Mouse (Mus musculus): ENCODE data around the gene Srgap3. TPM values are rescaled to one million over a fixed set of nuclear protein-coding genes. Genes with fewer than 3 reads are reported as not detected.

Srgap3 gene
- total RNA-seq, 1 experiment from 2014 or later: 0.12 TPM

DNA sequence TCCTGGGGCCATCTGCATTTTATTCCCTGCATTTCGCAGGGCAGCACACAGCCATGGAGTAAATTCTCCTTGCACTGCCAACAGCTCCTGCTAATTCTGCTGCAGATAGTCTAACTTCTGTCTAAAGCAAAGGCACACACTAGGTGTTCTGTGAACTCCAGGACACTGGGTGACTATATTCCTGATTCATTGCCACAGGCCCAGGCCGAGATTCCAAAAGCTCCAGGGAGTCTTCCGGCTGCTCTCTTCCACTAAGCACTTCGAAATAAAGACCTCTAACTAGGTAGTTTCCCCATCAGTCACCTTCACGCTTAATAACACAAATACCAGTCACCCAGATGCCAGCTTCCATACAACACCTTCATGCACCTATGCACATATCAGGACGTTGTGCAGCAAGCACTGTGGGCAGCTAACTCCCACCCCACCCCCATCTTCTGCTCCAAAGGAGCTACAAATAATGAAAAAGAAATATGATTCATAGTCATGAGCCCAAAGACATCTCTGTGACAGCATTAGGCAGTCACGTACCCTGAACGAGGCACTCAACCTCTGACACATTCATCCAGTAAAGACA lies 26.4 kb downstream of the Srgap3 start:
- no peak for ATAC-seq (ENCODE audit: extremely low read depth, insufficient number of reproducible peaks, low FRiP score, poor library complexity, severe bottlenecking)

DNA sequence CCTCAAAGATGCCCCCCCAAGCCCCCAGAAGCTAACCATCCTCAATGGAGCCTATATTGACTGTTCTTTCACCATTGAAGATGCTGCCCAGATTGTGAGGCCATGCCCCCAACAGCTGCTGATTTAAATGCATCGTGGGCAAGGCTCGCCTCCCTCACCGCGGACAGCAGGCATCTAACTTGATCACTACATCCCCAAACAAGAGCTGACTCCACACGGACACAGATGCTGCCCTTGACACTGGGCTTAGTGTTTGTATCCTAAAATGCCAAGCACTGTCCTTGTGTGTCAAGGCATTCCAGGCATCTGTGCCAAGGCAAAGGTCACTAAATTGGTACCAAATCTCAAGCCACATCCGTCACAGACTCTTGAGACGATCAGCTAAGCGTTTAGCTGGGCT lies 29.3 kb downstream of the Srgap3 start:
- ATAC-seq (ENCODE audit: extremely low read depth, insufficient number of reproducible peaks, low FRiP score, poor library complexity, severe bottlenecking): no peak

GRCm38 (mm10) chr6:112916243-112916642 lies 30.8 kb downstream of the Srgap3 start:
- ATAC-seq (ENCODE audit: extremely low read depth, insufficient number of reproducible peaks, low FRiP score, poor library complexity, severe bottlenecking): no peak

DNA sequence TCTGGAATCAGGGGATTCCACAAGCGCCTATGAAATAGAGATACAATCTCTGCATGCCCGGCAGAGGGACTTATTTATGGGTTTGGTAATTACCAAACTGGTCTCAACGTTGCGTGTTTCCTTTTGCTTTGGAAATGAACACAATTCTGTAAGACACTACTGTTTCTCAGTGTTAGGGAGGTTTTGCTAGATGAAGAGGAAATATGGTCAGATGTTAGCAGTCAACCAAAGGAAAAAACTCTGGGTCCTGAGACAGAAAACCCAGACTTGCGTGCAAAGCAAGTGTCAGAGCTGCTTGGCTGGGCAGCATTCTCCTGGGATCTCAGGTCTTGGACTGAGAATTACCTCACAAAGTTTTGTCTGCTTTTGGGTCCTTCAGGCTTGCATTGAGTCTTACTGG lies 34.5 kb downstream of the Srgap3 start:
- no peak for ATAC-seq (ENCODE audit: extremely low read depth, insufficient number of reproducible peaks, low FRiP score, poor library complexity, severe bottlenecking)

GRCm38 (mm10) chr6:112909711-112910110 lies 37.4 kb downstream of the Srgap3 start:
- no peak for ATAC-seq (ENCODE audit: extremely low read depth, insufficient number of reproducible peaks, low FRiP score, poor library complexity, severe bottlenecking)

DNA sequence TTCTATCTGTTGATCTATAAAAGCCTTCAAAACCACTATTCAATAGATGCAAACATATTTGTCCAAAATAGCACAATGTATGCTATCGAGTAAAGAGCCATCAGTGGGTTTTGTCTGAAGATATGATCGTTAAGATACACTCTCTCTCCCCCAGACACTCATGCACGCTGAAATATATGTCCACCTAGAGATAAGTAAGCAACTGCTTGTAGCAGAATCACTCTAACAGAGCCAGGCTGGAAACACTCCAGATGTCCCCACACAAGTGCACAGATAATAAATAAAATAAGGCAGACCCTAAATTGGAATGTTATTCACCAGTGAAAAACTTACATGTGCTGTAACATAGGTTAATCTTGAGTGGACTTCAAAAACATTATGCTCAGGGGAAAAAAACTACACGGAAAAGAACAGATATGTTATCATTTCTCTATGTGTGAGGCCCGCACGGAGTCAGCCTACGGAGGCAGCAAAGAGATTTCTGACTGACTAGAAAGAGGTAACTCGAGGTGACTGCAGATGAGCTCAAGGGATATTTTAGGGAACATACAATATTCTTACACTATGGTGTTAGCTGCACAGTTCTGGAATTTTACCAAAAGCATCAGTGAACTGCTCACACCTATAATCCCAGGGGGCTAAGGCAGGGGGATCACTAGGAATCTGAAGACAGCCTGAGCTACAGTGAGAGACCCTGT lies 39.0 kb downstream of the Srgap3 start:
- ATAC-seq (ENCODE audit: extremely low read depth, insufficient number of reproducible peaks, low FRiP score, poor library complexity, severe bottlenecking): no peak

GRCm38 (mm10) chr6:112903796-112904195 lies 43.3 kb downstream of the Srgap3 start:
- no peak for ATAC-seq (ENCODE audit: extremely low read depth, insufficient number of reproducible peaks, low FRiP score, poor library complexity, severe bottlenecking)

- ATAC-seq (ENCODE audit: extremely low read depth, insufficient number of reproducible peaks, low FRiP score, poor library complexity, severe bottlenecking): no peak
These were observed 43.8 kb downstream of the Srgap3 start for GRCm38 (mm10) chr6:112903226-112903625.

GRCm38 (mm10) chr6:112902791-112903190 lies 44.3 kb downstream of the Srgap3 start:
- ATAC-seq (ENCODE audit: extremely low read depth, insufficient number of reproducible peaks, low FRiP score, poor library complexity, severe bottlenecking): no peak

- no peak for ATAC-seq (ENCODE audit: extremely low read depth, insufficient number of reproducible peaks, low FRiP score, poor library complexity, severe bottlenecking)
These were observed 46.8 kb downstream of the Srgap3 start for GRCm38 (mm10) chr6:112900306-112900705.

DNA sequence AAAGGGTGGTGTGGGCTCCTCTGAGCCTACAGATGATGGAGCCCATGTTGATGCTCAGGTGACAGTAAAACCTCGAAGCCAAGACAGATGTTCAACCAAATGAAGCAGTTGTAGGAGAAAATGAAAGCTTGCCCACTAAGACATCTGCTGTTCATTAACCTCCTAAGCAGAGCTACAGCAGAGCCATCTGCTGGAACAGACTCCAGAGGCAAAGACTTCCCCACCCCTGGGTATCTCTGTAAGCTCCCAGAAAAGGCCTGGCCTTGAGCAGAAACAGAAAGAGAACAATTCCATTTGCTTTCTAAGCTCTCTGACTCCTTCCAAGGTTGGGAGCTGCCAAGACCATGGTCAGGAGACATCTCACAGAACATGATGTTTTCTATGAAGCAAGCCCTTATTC lies 47.4 kb downstream of the Srgap3 start:
- no peak for ATAC-seq (ENCODE audit: extremely low read depth, insufficient number of reproducible peaks, low FRiP score, poor library complexity, severe bottlenecking)

GRCm38 (mm10) chr6:112899276-112899675 lies 47.8 kb downstream of the Srgap3 start:
- no peak for ATAC-seq (ENCODE audit: extremely low read depth, insufficient number of reproducible peaks, low FRiP score, poor library complexity, severe bottlenecking)

- no peak for ATAC-seq (ENCODE audit: extremely low read depth, insufficient number of reproducible peaks, low FRiP score, poor library complexity, severe bottlenecking)
These were observed 48.6 kb downstream of the Srgap3 start for GRCm38 (mm10) chr6:112898435-112898834.

DNA sequence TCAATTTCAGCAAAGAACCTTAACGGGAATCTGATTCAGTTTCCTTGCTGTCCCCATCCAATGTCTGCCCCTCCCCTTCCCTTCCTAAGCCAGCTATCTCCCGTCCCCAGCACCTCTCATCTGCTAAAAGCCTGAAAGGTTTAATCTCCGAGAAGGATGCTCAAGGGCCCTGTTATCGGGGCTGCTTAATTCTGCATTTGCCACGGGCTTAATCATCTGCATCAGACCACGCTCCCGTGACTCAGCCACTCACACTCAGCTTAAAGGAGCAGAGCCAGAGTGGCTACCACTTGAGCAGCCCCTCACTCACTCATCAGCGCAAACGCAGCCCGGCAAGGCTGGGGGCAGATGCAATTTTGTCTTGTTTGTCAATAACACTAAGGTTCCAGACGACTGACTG lies 50.7 kb downstream of the Srgap3 start:
- no peak for ATAC-seq (ENCODE audit: extremely low read depth, insufficient number of reproducible peaks, low FRiP score, poor library complexity, severe bottlenecking)

DNA sequence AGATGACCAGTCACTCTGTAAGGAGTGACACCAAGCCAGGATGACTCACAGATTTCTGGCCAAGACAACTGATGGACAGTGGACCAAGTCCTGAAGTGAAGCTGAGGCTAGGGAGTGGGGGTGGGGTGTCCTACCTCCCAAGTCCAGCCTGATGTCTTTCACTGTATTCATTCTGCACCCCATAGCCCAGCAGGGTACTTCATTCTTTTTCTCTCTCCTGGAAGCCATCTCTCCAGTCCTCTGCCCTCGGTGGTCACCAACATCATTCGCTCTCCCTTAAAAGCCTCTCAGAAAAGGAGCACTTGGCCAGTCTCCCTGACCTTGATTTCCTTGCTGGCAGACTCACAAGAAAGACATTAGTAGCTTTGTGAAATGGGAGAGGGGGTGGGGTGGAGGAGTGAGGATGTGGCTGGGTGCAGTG lies 56.7 kb downstream of the Srgap3 start:
- no peak for ATAC-seq (ENCODE audit: extremely low read depth, insufficient number of reproducible peaks, low FRiP score, poor library complexity, severe bottlenecking)

DNA sequence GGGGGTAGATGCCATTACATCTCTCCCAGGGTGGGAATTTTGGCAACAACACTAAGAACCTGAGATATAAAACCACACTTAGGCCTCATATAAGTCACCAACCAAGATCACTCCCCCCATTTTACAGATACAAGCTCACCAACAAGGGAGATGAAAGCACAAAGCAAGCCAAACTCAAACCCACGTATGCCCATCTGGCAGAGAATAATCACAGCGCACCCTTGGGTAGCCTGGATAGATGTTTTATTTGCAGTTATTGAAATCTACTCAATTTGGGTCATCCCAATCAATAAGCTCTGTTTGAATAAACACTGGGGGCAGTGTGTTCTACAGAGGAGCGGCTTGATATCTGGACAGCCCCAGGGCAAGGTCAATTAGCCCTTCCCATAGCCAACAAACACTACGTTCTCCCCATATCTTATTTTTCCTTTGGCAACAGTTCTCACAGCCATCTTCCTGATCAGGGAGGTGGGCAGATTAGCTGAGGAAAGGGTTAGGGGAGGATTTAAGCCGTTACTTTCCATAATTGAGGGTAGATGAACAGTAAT lies 63.4 kb downstream of the Srgap3 start:
- ATAC-seq (ENCODE audit: extremely low read depth, insufficient number of reproducible peaks, low FRiP score, poor library complexity, severe bottlenecking): no peak

DNA sequence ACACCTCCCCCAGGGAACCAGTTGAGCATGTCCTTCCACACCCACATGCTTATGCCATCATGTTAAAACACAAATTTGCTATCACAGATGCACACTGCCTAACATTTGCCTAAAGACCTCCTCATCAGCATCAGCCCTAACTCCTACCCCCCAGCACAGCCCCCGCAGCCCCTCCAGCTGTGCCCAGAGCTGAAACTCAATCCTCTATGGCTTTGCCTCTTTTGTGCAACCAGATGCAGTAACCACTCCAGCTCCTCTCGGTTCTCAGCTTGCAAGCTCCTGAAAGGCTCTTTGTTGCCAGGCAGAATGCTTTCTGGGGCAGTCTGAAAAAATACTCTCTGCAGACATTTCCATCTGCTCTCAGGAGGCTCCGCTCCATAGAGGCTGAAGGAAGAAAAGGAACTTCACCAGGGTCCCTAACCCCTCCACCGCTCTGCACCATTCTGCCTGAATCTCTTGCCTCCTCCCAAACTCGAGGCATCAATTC lies 67.0 kb downstream of the Srgap3 start:
- no peak for ATAC-seq (ENCODE audit: extremely low read depth, insufficient number of reproducible peaks, low FRiP score, poor library complexity, severe bottlenecking)

GRCm38 (mm10) chr6:112879154-112879553 lies 67.9 kb downstream of the Srgap3 start:
- ATAC-seq (ENCODE audit: extremely low read depth, insufficient number of reproducible peaks, low FRiP score, poor library complexity, severe bottlenecking): no peak

- ATAC-seq (ENCODE audit: extremely low read depth, insufficient number of reproducible peaks, low FRiP score, poor library complexity, severe bottlenecking): no peak
These were observed 73.8 kb downstream of the Srgap3 start for GRCm38 (mm10) chr6:112873089-112873835.

Measured in neutrophil, adult 5-6 weeks (primary cell).